Mouse (Mus musculus): Measurements from ENCODE around the gene 2410004B18Rik.

Gene 2410004B18Rik

DNA sequence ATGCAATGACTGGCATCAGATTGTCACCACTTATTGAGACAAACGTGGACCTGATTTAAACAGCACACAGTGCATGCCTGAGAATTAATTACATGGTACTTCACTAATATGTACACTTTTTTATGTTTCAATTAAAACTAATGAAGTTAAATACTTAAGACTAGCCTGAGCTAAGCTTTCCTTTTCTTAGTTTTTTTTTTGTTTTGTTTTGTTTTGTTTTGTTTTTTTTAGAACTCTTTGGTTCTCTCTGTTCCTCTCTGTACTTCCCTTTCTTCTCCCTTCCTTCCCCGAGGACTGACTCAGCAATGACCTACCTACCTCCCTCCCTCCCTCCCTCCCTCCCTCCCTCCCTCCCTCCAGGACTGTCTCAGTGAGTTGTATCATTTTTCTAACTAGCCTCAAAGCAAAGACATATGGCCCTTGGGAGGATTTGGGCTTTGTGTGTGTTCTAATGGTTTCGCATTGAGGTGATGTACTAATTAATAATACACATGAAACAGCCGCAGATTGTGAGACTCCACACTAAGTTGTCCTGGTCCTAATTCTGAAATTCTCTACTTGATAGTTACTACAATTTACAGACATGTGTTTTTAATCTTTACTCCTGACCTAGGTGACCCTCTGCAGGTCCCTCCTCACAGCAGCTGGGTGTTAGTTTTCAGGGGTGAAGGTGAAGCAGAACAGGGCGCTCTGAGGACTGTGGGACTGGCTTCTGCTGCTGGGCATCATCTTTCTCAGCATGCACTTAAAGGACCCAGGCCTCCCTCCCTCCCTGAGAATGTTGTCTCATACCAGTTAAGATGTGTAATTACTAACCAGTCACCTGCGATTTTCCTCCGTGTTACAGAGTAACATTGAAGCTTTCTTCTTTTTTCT, 8.1 kb upstream of the 2410004B18Rik start:
- no peak for DNase-seq (ENCODE audit: low read depth, low spot score)

DNA sequence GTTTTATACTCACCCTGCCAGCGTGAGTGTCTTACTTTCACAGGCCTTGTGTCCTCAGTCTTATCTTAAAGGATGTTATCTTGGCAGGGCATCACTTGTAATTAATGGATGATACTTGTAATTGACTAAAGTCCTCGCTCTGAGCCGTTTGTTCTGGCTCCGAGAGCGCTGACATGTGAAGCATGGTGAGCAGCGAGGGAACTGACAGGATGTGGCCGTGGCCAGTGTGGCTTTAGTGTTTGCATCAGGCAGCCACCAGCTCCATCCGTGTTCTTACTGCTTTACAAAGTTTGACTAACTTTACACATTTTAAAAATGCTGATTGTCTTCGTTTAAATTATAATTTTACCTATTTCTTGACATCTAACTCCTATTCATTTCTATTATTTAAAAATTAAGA, 4.0 kb upstream of the 2410004B18Rik start:
- peak; percentile 37 for DNase-seq (ENCODE audit: low read depth, low spot score)

GRCm38 (mm10) chr3:145938405-145939349, 863 bp downstream of the 2410004B18Rik start:
- DNase-seq (ENCODE audit: low read depth, low spot score), result no peak

DNA sequence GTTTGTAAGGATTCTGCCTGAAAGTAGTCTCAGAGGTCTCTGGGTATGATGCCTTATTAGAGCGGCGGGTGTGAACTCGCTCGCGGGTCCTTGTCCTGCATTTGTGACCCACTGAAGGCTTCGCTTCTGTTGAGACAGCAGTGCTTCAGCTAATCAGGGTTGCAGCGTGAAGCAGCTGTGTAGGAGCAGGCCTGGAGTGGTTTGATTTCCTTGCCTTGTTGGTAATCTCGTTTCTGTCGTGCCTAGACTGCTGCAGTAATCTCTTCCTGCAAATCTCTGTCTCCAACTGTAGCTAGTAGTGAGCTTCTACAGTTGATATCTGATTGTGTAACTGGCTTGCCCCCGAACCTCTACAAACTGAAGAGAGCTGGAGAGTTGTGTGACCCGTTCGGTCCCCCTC, 1.6 kb downstream of the 2410004B18Rik start:
- DNase-seq (ENCODE audit: low read depth, low spot score), result no peak

DNA sequence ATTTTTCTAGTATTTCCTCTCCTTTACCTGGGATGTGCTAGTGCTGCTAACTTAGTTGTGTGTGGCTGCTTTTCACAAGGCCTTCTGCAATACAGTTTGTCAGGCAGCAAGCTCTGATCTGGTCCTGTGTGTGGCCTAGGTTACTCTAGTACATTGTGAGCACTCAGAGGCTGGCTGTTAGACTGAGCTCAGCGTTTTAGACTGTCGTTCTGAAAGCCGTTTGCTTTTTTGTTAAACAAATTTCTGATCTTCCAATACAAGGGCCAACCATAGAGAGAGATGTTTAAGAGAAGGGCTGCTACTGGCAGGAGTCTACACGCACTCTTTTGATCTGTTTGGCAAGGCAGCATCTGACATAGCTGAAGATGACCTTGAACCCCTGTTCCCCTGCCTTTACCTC, 2.2 kb downstream of the 2410004B18Rik start:
- DNase-seq (ENCODE audit: low read depth, low spot score), result no peak

DNA sequence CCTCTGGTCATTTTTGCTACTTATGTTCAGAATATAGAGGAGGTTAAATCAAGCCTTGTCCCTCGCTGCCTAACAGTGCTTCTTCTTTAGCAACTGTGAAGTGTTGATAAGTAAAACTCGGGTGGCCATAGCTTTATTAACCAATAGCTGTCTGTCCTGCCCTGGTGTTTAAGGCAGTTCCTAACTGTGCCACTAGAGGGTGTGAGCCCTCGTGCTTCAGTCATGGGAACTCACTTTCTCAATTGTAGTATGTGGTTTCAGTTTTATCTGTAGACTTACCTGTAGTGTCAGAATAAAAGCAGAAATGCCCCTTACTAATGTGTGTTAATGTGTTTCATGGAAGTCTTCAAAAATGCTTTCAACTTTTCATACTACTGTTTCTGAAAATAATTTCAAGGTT, 4.2 kb downstream of the 2410004B18Rik start:
- peak; percentile 91 for DNase-seq (ENCODE audit: low read depth, low spot score)

DNA sequence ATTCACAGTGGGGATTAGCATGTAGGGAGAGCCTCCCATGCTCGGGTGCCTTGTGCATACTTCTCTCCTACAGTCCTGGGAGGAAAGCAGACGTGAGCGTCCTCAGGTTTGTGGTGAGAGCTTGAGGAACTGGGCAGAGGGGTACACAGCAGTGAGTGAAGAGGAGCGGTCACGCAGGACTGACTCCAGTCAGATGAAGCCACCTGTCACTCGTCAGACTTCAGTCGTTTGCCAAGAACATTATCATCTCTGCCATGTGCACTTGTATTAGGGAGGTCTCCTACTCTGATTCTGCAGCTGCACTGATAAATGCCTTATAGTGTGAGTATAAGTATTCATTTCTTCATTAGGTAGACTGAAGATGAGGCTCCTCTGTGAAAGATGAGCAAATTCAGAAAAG, 6.5 kb downstream of the 2410004B18Rik start:
- no peak for DNase-seq (ENCODE audit: low read depth, low spot score)

- no peak for DNase-seq (ENCODE audit: low read depth, low spot score)
These were observed 8.1 kb downstream of the 2410004B18Rik start for GRCm38 (mm10) chr3:145945904-145946303.

DNA sequence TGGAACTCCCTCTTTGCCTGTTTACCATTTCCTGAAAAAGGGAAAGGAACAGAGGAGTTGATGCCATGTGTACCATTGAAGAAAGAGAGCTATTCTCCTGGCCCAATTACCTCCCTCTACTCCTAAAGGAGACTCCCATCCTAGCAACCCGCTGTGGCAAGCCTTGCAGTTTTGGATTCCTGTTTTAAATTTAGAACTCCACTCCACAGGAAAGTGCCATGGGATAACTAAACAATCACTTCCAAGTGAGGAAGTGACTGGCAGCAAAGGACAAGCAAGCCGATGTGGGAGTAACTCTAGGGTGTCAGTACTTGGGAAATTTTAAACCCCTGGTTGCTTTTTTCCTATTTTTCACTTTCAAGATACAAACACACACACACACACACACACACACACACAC, 8.8 kb downstream of the 2410004B18Rik start:
- DNase-seq (ENCODE audit: low read depth, low spot score), result no peak

DNA sequence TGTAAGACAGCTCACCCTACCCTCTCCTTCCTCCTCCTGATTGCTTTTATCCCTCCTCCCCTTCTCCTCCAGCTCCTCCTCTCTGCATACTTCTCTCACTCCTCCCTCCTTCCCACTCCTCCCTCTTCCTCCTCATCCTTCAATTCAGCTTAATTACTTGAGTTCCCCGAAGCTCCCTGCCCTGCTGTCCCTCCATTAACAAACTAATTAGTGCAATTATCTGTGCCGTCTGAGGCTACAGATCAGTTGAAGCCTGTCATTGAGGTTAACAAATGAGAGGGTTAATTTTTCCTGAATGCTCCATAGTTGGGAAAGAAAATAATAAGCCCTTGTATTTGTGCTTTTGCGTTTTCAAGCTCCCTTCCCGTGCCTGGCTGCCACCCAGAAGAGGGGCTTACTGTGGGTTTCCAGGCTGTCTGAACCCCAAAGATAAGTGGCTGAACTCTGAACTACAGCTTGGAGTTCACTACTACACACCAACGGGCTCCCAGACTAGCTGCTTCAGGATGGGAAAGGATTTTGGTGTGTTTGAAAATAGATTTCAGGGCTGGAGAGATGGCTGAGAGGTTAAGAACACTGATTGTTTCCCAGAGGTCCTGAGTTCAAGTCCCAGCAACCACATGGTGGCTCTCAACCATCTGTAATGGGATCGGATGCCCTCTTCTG, 9.9 kb downstream of the 2410004B18Rik start:
- no peak for DNase-seq (ENCODE audit: low read depth, low spot score)

- DNase-seq (ENCODE audit: low read depth, low spot score), result peak; percentile 72
These were observed 12.4 kb downstream of the 2410004B18Rik start for GRCm38 (mm10) chr3:145950034-145950814.

- DNase-seq (ENCODE audit: low read depth, low spot score), result no peak
These were observed 13.0 kb downstream of the 2410004B18Rik start for GRCm38 (mm10) chr3:145950815-145951130.

DNA sequence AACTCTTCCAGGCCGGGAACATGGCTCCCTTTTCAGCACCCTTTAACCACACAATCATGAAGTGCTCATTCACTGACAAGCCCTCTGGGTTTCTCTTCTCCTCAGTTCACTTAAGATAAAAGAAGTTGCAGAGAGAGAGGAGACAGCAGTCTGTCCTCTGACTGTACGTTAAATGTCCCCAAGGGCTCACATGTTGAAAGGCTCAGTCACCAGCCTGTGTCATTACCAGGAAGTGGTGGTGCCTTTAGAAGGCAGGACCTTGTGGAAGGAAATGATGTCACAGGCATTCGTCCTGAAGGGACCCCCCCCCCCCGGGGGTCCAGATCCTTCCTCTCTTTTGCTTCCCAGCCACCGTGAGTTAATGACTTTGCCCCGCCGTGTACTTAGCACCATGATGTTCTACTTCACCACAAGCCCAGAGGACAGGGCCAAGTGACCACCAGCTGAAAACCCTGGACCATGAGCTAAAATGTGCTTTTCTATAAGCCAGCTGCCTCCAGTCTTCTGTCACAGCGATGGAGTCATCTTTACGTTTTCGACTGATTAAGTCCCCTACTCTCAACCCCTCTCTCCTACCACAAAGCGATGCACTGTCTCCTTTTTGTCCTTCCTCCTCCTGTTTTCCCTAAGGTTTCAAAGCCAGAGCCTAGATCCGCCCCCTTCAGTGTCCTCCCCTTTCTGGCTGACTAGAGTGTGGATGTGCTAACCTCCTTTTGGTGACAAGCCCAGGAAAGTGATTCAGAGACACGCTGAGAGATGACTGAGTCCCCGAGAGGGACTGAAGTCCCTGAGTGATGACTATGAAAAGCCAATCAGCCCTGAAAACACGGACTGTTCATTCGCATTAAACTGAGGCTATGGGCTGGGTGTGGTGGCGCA, 13.7 kb downstream of the 2410004B18Rik start:
- DNase-seq (ENCODE audit: low read depth, low spot score), result peak; percentile 45

GRCm38 (mm10) chr3:145952945-145953344, 15.1 kb downstream of the 2410004B18Rik start:
- DNase-seq (ENCODE audit: low read depth, low spot score), result no peak

DNA sequence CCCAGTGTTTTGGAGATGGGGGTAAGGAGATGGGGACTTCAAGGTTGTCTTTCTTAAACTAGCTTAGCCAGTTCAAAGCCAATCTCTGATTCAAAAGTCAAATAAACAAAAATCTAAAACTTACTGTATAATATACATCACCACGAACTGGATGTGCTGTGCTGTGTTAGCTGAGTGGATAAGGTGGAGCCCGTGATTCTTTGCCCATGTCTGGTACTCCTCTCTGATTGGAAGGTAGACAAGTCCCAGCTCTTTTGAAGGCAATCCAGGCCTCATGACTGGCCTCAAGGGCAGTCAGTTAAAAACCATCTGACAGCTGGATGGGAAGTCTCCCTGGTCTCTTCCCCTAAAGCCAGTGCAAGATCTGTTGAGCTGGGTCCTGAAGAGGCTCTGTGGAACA, 15.6 kb downstream of the 2410004B18Rik start:
- DNase-seq (ENCODE audit: low read depth, low spot score), result no peak

DNA sequence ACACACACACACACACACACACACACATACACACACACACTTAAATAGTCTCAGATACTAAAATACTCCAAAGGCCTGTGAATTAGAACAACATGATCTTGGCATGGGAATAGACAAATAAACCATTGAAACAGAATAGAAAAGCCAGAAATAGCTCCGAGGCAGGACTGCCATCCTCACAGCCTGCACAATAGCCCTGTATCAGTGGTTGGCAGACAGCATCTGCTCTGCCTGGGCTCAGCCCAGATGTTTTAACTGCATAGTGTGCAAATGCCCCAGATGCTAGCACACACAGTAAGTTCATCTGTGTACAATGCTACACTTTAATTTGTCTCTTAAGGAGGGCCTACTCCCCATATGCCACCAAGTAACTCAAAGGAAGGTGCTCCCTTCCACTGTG, 22.0 kb downstream of the 2410004B18Rik start:
- DNase-seq (ENCODE audit: low read depth, low spot score), result no peak

GRCm38 (mm10) chr3:145962411-145962810, 24.6 kb downstream of the 2410004B18Rik start:
- no peak for DNase-seq (ENCODE audit: low read depth, low spot score)

DNA sequence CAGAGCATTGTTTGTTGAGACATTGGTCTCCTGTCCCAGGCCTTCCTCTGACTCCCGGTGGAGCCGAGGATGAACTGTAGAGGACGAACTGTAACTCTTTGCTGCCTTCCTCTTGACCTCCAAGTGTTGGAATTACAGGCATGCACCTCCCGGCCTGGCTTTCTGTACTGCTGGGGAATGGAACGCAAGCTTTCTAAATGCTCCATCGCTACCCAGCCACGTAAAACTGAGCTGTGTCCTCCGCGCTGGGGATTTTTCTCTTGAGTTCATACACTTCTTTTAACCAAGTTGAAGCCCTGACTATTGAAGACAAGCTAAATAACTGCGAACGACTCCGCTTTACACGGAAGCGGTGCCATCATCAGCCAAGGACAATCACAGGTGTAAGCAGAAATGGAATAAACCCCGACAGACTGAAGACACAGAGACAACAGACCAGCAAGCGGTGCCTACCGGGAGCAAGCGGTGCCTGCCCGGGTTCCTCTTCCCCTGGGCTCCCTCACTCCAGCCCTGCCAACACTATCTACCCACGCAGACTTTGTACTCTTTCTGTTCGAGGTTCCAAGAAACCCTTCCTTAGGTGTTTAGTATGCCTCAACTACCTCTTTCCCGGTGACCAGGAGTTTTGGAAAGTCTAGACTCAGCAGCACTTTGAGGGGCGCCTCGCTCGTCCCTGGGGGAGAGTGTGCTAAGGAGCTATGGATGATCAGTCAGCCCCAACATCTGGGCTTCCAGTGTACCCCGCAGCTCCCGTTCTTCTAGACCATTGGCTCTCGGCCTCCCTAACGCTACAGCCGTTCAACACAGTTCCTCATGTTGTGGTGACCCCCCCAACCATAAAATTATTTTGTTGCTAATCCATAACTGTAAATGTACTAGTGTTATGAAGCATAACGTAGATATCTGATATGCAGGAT, 25.5 kb downstream of the 2410004B18Rik start:
- no peak for DNase-seq (ENCODE audit: low read depth, low spot score)

DNA sequence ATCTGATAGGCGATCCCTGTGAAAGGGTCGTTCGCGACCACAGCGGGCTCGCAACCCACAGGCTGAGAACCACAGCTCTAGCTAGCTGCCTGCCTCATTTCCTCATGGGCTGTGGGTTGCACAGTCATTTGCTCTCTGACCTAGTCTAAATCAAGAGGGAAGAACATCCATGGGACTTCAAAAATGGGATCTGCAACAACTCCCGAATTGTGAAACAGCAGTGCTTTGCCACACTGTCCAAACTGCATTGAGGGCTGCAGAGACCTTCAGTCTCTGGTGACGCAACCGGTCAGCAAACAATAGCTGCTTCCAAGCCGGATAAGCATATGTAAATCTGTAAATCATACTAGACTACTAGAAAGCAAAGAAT, 26.2 kb downstream of the 2410004B18Rik start:
- DNase-seq (ENCODE audit: low read depth, low spot score), result no peak
